Mouse (Mus musculus): ENCODE results near the gene BC005537.

- TF ChIP-seq CTCF (IDR thresholded peaks at IDR 0.05; ENCODE audit: low read depth) (no peak), EP300 (IDR thresholded peaks at IDR 0.05; ENCODE audit: low read depth) (no peak)
Measured at GRCm38 (mm10) chr13:24799925-24800673, 1.4 kb upstream of the BC005537 start.
